Mouse (Mus musculus) testis, adult 2 months (tissue): ENCODE results near the gene Olfr322. TPM values are rescaled to one million over a fixed set of nuclear protein-coding genes. Genes with fewer than 3 reads are reported as not detected.
A peak's percentile ranks its signal among the peaks of the same experiment; 100 is the strongest.

Source experiments
- H3K27ac ChIP-seq: fragments of 200-500 bp; 2 replicates; pipeline ENCODE4 v1.5.1; 2012; ENCODE audit warnings: low read depth, low read length; ENCODE audit not compliant: control insufficient read depth, insufficient read depth
- H3K27me3 ChIP-seq: fragments of 200-500 bp; 2 replicates; pipeline ENCODE4 v1.6.1; 2012; ENCODE audit warnings: mild to moderate bottlenecking, low read length, moderate library complexity; ENCODE audit not compliant: control insufficient read depth, insufficient read depth
- H3K36me3 ChIP-seq: fragments of 200-500 bp; 2 replicates; pipeline ENCODE4 v1.6.1; 2012; ENCODE audit warnings: mild to moderate bottlenecking, low read length; ENCODE audit not compliant: control insufficient read depth, insufficient read depth
- H3K4me1 ChIP-seq: fragments of 200-500 bp; 2 replicates; pipeline ENCODE4 v1.6.1; 2012; ENCODE audit warnings: low read length; ENCODE audit not compliant: control insufficient read depth, insufficient read depth
- H3K4me3 ChIP-seq: fragments of 200-500 bp; 2 replicates; pipeline ENCODE4 v1.5.1; 2012; ENCODE audit warnings: low read depth, mild to moderate bottlenecking, low read length, moderate library complexity, mixed read lengths; ENCODE audit not compliant: control insufficient read depth
- CTCF ChIP-seq: fragments of 200-500 bp; IDR thresholded peaks from 2 replicates; pipeline ENCODE4 v1.5.1; 2012; ENCODE audit warnings: low read depth, mild to moderate bottlenecking, inconsistent platforms, low read length, moderate library complexity; ENCODE audit not compliant: control insufficient read depth, insufficient read depth, insufficient replicate concordance
- POLR2A ChIP-seq: fragments of 200-500 bp; IDR thresholded peaks from 2 replicates; pipeline ENCODE4 v1.6.1; 2012; ENCODE audit warnings: low read depth, mild to moderate bottlenecking, inconsistent platforms, low read length, moderate library complexity; ENCODE audit not compliant: control insufficient read depth
- polyA plus RNA-seq: library from polyadenylated mRNA; depleted of rRNA; stranded (reverse); fragments of >200 nt; gene quantifications from 2 replicates; pipeline ENCODE4 v1.2.3, GENCODE M21; 2012

Gene Olfr322
- polyA plus RNA-seq, 1 experiment, result not detected

- H3K36me3 ChIP-seq, result no peaks in the 10 kb centered on the region
- H3K4me3 ChIP-seq, result no peak overlapping the region
- H3K27me3 ChIP-seq, result no peaks in the 10 kb centered on the region
- no peak overlapping the region for H3K27ac ChIP-seq
- no peaks in the 10 kb centered on the region for H3K4me1 ChIP-seq
- TF ChIP-seq POLR2A (no peak), CTCF (no peak)
Measured at GRCm38 (mm10) chr11:58634878-58635277, 23.7 kb upstream of the Olfr322 start.

- Histone ChIP-seq H3K27ac (no peak overlapping the region), H3K27me3 (no peaks in the 10 kb centered on the region), H3K4me3 (no peak overlapping the region), H3K4me1 (peaks cover 3% of the 10 kb centered on the region), H3K36me3 (no peaks in the 10 kb centered on the region)
- TF ChIP-seq CTCF (peak; percentile 86), POLR2A (no peak)
Measured at GRCm38 (mm10) chr11:58636376-58636977, 22.1 kb upstream of the Olfr322 start.

DNA sequence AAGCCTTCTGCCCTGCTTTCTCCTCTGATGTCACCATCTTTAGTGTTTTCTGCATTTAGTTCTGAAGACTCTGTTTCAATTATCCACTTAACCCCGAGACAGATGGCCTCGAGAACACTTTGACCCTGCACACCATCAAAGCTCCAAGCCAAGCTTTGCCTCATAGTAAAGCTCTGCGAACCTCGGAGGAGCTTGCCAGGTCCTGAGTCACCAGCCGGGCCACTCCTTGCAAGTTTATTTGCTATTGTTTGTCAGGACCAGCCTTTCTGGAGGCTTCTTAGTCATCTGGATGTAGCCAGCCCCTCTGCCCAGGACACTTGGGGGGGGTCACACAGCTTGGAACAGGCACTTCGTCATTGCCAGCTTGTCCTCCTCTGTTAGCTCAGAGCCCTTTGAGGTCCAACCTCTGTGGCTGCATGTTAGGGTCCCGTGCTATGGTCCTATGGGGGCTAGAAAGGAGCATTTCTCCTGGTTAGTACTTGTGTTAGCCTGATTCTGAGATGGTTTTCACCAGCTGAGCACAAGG lies 20.3 kb upstream of the Olfr322 start:
- no peak for TF ChIP-seq POLR2A
- TF ChIP-seq CTCF, result no peak
- Histone ChIP-seq H3K4me1 (peaks cover 3% of the 10 kb centered on the region), H3K36me3 (no peaks in the 10 kb centered on the region), H3K4me3 (no peak overlapping the region), H3K27ac (no peak overlapping the region), H3K27me3 (no peaks in the 10 kb centered on the region)

- Histone ChIP-seq H3K27ac (no peak within 1 kb of the TSS), H3K36me3 (no peaks in the 10 kb centered on the region), H3K27me3 (no peaks in the 10 kb centered on the region), H3K4me3 (peak within 1 kb of the TSS; percentile 45), H3K4me1 (peaks cover 3% of the 10 kb centered on the region)
- TF ChIP-seq CTCF (no peak), POLR2A (no peak)
Measured at GRCm38 (mm10) chr11:58640272-58640867, 18.2 kb upstream of the Olfr322 start, which contains the start of gene Trim58. Gene Trim58 (plus strand): TSS chr11:58640465.

DNA sequence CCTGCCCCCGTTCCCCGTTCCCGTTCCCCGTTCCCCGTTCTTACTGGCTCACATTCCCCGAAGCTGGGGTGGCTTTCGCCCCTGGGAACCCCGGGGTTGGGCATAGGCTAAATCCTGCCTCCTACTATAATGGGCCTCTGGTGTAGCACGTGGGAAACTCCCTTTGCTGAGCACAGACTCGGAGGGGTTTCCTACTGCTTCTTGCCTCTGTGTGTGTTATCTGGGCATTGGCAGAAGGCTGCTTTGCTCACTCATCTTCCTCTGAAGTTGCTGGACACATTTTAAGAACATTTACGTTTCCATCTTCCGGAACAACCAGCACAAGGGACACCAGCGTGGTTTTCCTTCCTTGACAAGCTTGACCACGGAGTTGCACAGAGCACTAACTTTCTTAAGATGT lies 17.5 kb upstream of the Olfr322 start:
- Histone ChIP-seq H3K27ac (no peak overlapping the region), H3K27me3 (no peaks in the 10 kb centered on the region), H3K4me1 (peaks cover 3% of the 10 kb centered on the region), H3K4me3 (no peak overlapping the region), H3K36me3 (no peaks in the 10 kb centered on the region)
- TF ChIP-seq POLR2A (no peak), CTCF (no peak)

- Histone ChIP-seq H3K4me3 (no peak overlapping the region), H3K4me1 (peaks cover 3% of the 10 kb centered on the region), H3K27me3 (no peaks in the 10 kb centered on the region), H3K27ac (no peak overlapping the region), H3K36me3 (no peaks in the 10 kb centered on the region)
- TF ChIP-seq CTCF (no peak), POLR2A (no peak)
Measured at GRCm38 (mm10) chr11:58641638-58642358, 16.8 kb upstream of the Olfr322 start.

GRCm38 (mm10) chr11:58643350-58643749 lies 15.2 kb upstream of the Olfr322 start:
- no peaks in the 10 kb centered on the region for H3K27me3 ChIP-seq
- no peak for TF ChIP-seq POLR2A
- peak; percentile 92; the same call in 1 of the 2 replicates for TF ChIP-seq CTCF
- no peak overlapping the region for H3K27ac ChIP-seq

More at GRCm38 (mm10) chr11:58643350-58643749, 15.2 kb upstream of the Olfr322 start:
- Histone ChIP-seq H3K4me1 (peaks cover 3% of the 10 kb centered on the region), H3K36me3 (no peaks in the 10 kb centered on the region), H3K4me3 (no peak overlapping the region)
